Mouse (Mus musculus): ENCODE results near the gene Mrpl39. TPM values are rescaled to one million over a fixed set of nuclear protein-coding genes. Genes with fewer than 3 reads are reported as not detected.

Mrpl39 gene
- polyA plus RNA-seq, 1 experiment from 2014 or later: 44.9 TPM

- Histone ChIP-seq H3K9me3 (replicated peaks) (no peaks in the 10 kb centered on the region), H3K27me3 (no peaks in the 10 kb centered on the region), H3K9ac (no peak overlapping the region), H3K36me3 (ENCODE audit: poor library complexity, severe bottlenecking) (peaks cover 63% of the 10 kb centered on the region), H3K4me2 (no peak overlapping the region), H3K4me3 (no peak overlapping the region), H3K4me1 (no peaks in the 10 kb centered on the region), H3K27ac (no peak overlapping the region)
- ATAC-seq: no peak
- WGBS: 91% methylated on average over 2 of the region's 2 CpGs
Observed at GRCm38 (mm10) chr16:84720670-84721069, 14.9 kb downstream of the Mrpl39 start.

GRCm38 (mm10) chr16:84718250-84718649 is 17.3 kb downstream of the Mrpl39 start:
- H3K27ac ChIP-seq: no peak overlapping the region
- 97% methylated on average over 4 of the region's 4 CpGs for WGBS
- H3K36me3 ChIP-seq (ENCODE audit: poor library complexity, severe bottlenecking): peaks cover 40% of the 10 kb centered on the region
- H3K9me3 ChIP-seq (replicated peaks): no peaks in the 10 kb centered on the region
- ATAC-seq: no peak
- no peak overlapping the region for H3K4me3 ChIP-seq
- H3K9ac ChIP-seq: no peak overlapping the region
- no peaks in the 10 kb centered on the region for H3K4me1 ChIP-seq
- no peaks in the 10 kb centered on the region for H3K27me3 ChIP-seq
- H3K4me2 ChIP-seq: no peak overlapping the region

- H3K9me3 ChIP-seq (replicated peaks): no peaks in the 10 kb centered on the region
- ATAC-seq: no peak
- peaks cover 35% of the 10 kb centered on the region for H3K36me3 ChIP-seq (ENCODE audit: poor library complexity, severe bottlenecking)
- no peak overlapping the region for H3K4me2 ChIP-seq
- WGBS: 97% methylated on average over 10 of the region's 10 CpGs
- no peak overlapping the region for H3K9ac ChIP-seq
- no peaks in the 10 kb centered on the region for H3K27me3 ChIP-seq
- H3K4me3 ChIP-seq: no peak overlapping the region
- no peak overlapping the region for H3K27ac ChIP-seq
- H3K4me1 ChIP-seq: no peaks in the 10 kb centered on the region
Observed at GRCm38 (mm10) chr16:84717618-84718248, 17.8 kb downstream of the Mrpl39 start.

GRCm38 (mm10) chr16:84716724-84717617 is 18.6 kb downstream of the Mrpl39 start:
- no peak overlapping the region for H3K27ac ChIP-seq
- H3K4me3 ChIP-seq: no peak overlapping the region
- no peaks in the 10 kb centered on the region for H3K9me3 ChIP-seq (replicated peaks)
- no peaks in the 10 kb centered on the region for H3K4me1 ChIP-seq
- H3K4me2 ChIP-seq: no peak overlapping the region
- peaks cover 29% of the 10 kb centered on the region for H3K36me3 ChIP-seq (ENCODE audit: poor library complexity, severe bottlenecking)
- no peak for ATAC-seq
- no peaks in the 10 kb centered on the region for H3K27me3 ChIP-seq
- WGBS: 92% methylated on average over 13 of the region's 13 CpGs
- H3K9ac ChIP-seq: no peak overlapping the region

- Histone ChIP-seq H3K27me3 (no peaks in the 10 kb centered on the region), H3K4me1 (no peaks in the 10 kb centered on the region), H3K9me3 (replicated peaks) (no peaks in the 10 kb centered on the region), H3K4me2 (no peak overlapping the region), H3K9ac (no peak overlapping the region), H3K36me3 (ENCODE audit: poor library complexity, severe bottlenecking) (peaks cover 21% of the 10 kb centered on the region), H3K4me3 (no peak overlapping the region), H3K27ac (no peak overlapping the region)
- WGBS: 91% methylated on average over 7 of the region's 7 CpGs
- ATAC-seq: no peak
Observed at GRCm38 (mm10) chr16:84716197-84716596, 19.3 kb downstream of the Mrpl39 start.

GRCm38 (mm10) chr16:84714978-84715377 is 20.6 kb downstream of the Mrpl39 start:
- H3K4me3 ChIP-seq: no peak overlapping the region
- no peaks in the 10 kb centered on the region for H3K9me3 ChIP-seq (replicated peaks)
- 92% methylated on average over 6 of the region's 6 CpGs for WGBS
- ATAC-seq: no peak
- no peak overlapping the region for H3K4me2 ChIP-seq
- no peak overlapping the region for H3K27ac ChIP-seq
- peaks cover 11% of the 10 kb centered on the region for H3K36me3 ChIP-seq (ENCODE audit: poor library complexity, severe bottlenecking)
- no peaks in the 10 kb centered on the region for H3K4me1 ChIP-seq
- H3K9ac ChIP-seq: no peak overlapping the region
- no peaks in the 10 kb centered on the region for H3K27me3 ChIP-seq

GRCm38 (mm10) chr16:84713926-84714325 is 21.6 kb downstream of the Mrpl39 start:
- Histone ChIP-seq H3K36me3 (ENCODE audit: poor library complexity, severe bottlenecking) (peaks cover 11% of the 10 kb centered on the region), H3K27ac (no peak overlapping the region), H3K9ac (no peak overlapping the region), H3K4me2 (no peak overlapping the region), H3K4me3 (no peak overlapping the region), H3K9me3 (replicated peaks) (no peaks in the 10 kb centered on the region), H3K4me1 (no peaks in the 10 kb centered on the region), H3K27me3 (no peaks in the 10 kb centered on the region)
- 91% methylated on average over 4 of the region's 4 CpGs for WGBS
- ATAC-seq: no peak

GRCm38 (mm10) chr16:84713156-84713555 is 22.4 kb downstream of the Mrpl39 start:
- H3K4me1 ChIP-seq: no peaks in the 10 kb centered on the region
- no peak overlapping the region for H3K4me2 ChIP-seq
- no peak overlapping the region for H3K9ac ChIP-seq
- no peaks in the 10 kb centered on the region for H3K27me3 ChIP-seq
- H3K4me3 ChIP-seq: no peak overlapping the region
- no peak overlapping the region for H3K27ac ChIP-seq
- no peaks in the 10 kb centered on the region for H3K9me3 ChIP-seq (replicated peaks)
- no peak for ATAC-seq
- 89% methylated on average over 4 of the region's 4 CpGs for WGBS
- peaks cover 6% of the 10 kb centered on the region for H3K36me3 ChIP-seq (ENCODE audit: poor library complexity, severe bottlenecking)

GRCm38 (mm10) chr16:84708649-84709048 is 26.9 kb downstream of the Mrpl39 start:
- H3K4me3 ChIP-seq: no peak overlapping the region
- no peaks in the 10 kb centered on the region for H3K9me3 ChIP-seq (replicated peaks)
- no peak overlapping the region for H3K27ac ChIP-seq
- no peak for ATAC-seq
- no peaks in the 10 kb centered on the region for H3K36me3 ChIP-seq (ENCODE audit: poor library complexity, severe bottlenecking)
- 0 out of 2 replicates have a peak, but pooled peaks cover under 1% of the 10 kb centered on the region for H3K4me1 ChIP-seq
- 84% methylated on average over 2 of the region's 2 CpGs for WGBS
- no peak overlapping the region for H3K4me2 ChIP-seq
- no peak overlapping the region for H3K9ac ChIP-seq
- H3K27me3 ChIP-seq: peaks cover 9% of the 10 kb centered on the region; the same call in 1 of the 2 replicates

- Histone ChIP-seq H3K36me3 (ENCODE audit: poor library complexity, severe bottlenecking) (no peaks in the 10 kb centered on the region), H3K9me3 (replicated peaks) (no peaks in the 10 kb centered on the region), H3K4me1 (peaks cover 6% of the 10 kb centered on the region), H3K4me3 (no peak overlapping the region), H3K9ac (no peak overlapping the region), H3K27me3 (peaks cover 16% of the 10 kb centered on the region), H3K27ac (no peak overlapping the region), H3K4me2 (no peak overlapping the region)
- 71% methylated on average over 4 of the region's 4 CpGs for WGBS
- no peak for ATAC-seq
Observed at GRCm38 (mm10) chr16:84707802-84708201, 27.7 kb downstream of the Mrpl39 start.

GRCm38 (mm10) chr16:84706571-84706970 is 29.0 kb downstream of the Mrpl39 start:
- no peak for ATAC-seq
- 83% methylated on average over 6 of the region's 6 CpGs for WGBS
- H3K4me1 ChIP-seq: peaks cover 9% of the 10 kb centered on the region
- peaks cover 24% of the 10 kb centered on the region for H3K27me3 ChIP-seq
- H3K36me3 ChIP-seq (ENCODE audit: poor library complexity, severe bottlenecking): no peaks in the 10 kb centered on the region
- H3K9me3 ChIP-seq (replicated peaks): no peaks in the 10 kb centered on the region
- H3K9ac ChIP-seq: no peak overlapping the region
- no peak overlapping the region for H3K27ac ChIP-seq
- no peak overlapping the region for H3K4me2 ChIP-seq
- no peak overlapping the region for H3K4me3 ChIP-seq

GRCm38 (mm10) chr16:84705507-84705906 is 30.0 kb downstream of the Mrpl39 start:
- no peaks in the 10 kb centered on the region for H3K36me3 ChIP-seq (ENCODE audit: poor library complexity, severe bottlenecking)
- no peaks in the 10 kb centered on the region for H3K9me3 ChIP-seq (replicated peaks)
- no peak overlapping the region for H3K4me3 ChIP-seq
- no peak overlapping the region for H3K9ac ChIP-seq
- WGBS: 86% methylated on average over 5 of the region's 5 CpGs
- no peak overlapping the region for H3K4me2 ChIP-seq
- H3K27ac ChIP-seq: no peak overlapping the region
- peaks cover 24% of the 10 kb centered on the region for H3K27me3 ChIP-seq
- no peak for ATAC-seq
- H3K4me1 ChIP-seq: peaks cover 9% of the 10 kb centered on the region

Data from forebrain, embryonic 13.5 days (tissue).